Mouse (Mus musculus): ENCODE data around the gene Mpeg1.

Gene Mpeg1
- long read RNA-seq, experiment 1, partial matches to known transcripts = 0 of 5 reads
- long read RNA-seq, experiment 1, other reads (novel, unspliced or antisense) = 5 of 5 reads
- long read RNA-seq, experiment 2, partial matches to known transcripts = 0 of 5 reads
- long read RNA-seq, experiment 2, other reads (novel, unspliced or antisense) = 5 of 5 reads

GRCm38 (mm10) chr19:12460282-12461249 lies at the start of gene Mpeg1:
Gene Mpeg1 (plus strand): TSS chr19:12460779.
- intact Hi-C loops (cut with DNase I) = no loop called here

- intact Hi-C loops (cut with DNase I) = no loop called here
Measured at GRCm38 (mm10) chr19:12413737-12414136, 46.8 kb upstream of the Mpeg1 start.

GRCm38 (mm10) chr19:12417361-12417760 lies 43.2 kb upstream of the Mpeg1 start, which contains the start of gene Olfr1441:
Gene Olfr1441 (plus strand): TSS chr19:12417433.
- intact Hi-C loops (cut with DNase I) = no loop called here

GRCm38 (mm10) chr19:12418312-12418711 lies 42.3 kb upstream of the Mpeg1 start:
- intact Hi-C loops (cut with DNase I) = no loop called here

GRCm38 (mm10) chr19:12420555-12420954 lies 40.0 kb upstream of the Mpeg1 start:
- intact Hi-C loops (cut with DNase I) = no loop called here

GRCm38 (mm10) chr19:12421680-12422079 lies 38.9 kb upstream of the Mpeg1 start:
- intact Hi-C loops (cut with DNase I) = no loop called here

GRCm38 (mm10) chr19:12427101-12427500 lies 33.5 kb upstream of the Mpeg1 start:
- intact Hi-C loops (cut with DNase I) = no loop called here

GRCm38 (mm10) chr19:12427605-12428004 lies 33.0 kb upstream of the Mpeg1 start, which contains the start of gene Pfpl:
Gene Pfpl (plus strand): TSS chr19:12427905.
- intact Hi-C loops (cut with DNase I) = no loop called here

GRCm38 (mm10) chr19:12433033-12433432 lies 27.5 kb upstream of the Mpeg1 start:
- intact Hi-C loops (cut with DNase I) = loop anchor here (2.0 to 5.0 kb wide), 4 partner anchors 34 to 301 kb away; no protein-coding TSS in a partner anchor

GRCm38 (mm10) chr19:12435011-12435416 lies 25.6 kb upstream of the Mpeg1 start:
- intact Hi-C loops (cut with DNase I) = no loop called here

- intact Hi-C loops (cut with DNase I) = no loop called here
Measured at GRCm38 (mm10) chr19:12435750-12436524, 24.6 kb upstream of the Mpeg1 start.

- intact Hi-C loops (cut with DNase I) = no loop called here
Measured at GRCm38 (mm10) chr19:12439581-12439980, 21.0 kb upstream of the Mpeg1 start.

GRCm38 (mm10) chr19:12440103-12440725 lies 20.4 kb upstream of the Mpeg1 start:
- intact Hi-C loops (cut with DNase I) = no loop called here

- intact Hi-C loops (cut with DNase I) = no loop called here
Measured at GRCm38 (mm10) chr19:12442560-12442959, 18.0 kb upstream of the Mpeg1 start.

GRCm38 (mm10) chr19:12445014-12445413 lies 15.6 kb upstream of the Mpeg1 start:
- intact Hi-C loops (cut with DNase I) = no loop called here

- intact Hi-C loops (cut with DNase I) = no loop called here
Measured at GRCm38 (mm10) chr19:12457401-12458066, 3.0 kb upstream of the Mpeg1 start.

GRCm38 (mm10) chr19:12459516-12459915 lies 1.1 kb upstream of the Mpeg1 start:
- intact Hi-C loops (cut with DNase I) = no loop called here

- intact Hi-C loops (cut with DNase I) = no loop called here
Measured at GRCm38 (mm10) chr19:12462851-12463721, 2.5 kb downstream of the Mpeg1 start.

- intact Hi-C loops (cut with DNase I) = no loop called here
Measured at GRCm38 (mm10) chr19:12463722-12464035, 3.1 kb downstream of the Mpeg1 start.

- intact Hi-C loops (cut with DNase I) = no loop called here
Measured at GRCm38 (mm10) chr19:12464127-12464526, 3.5 kb downstream of the Mpeg1 start.

All from adrenal gland (tissue).